Mouse (Mus musculus): Measurements from ENCODE around the gene Dbndd2. TPM values are rescaled to one million over a fixed set of nuclear protein-coding genes. Genes with fewer than 3 reads are reported as not detected.
A peak's percentile ranks its signal among the peaks of the same experiment; 100 is the strongest.

Gene Dbndd2
- total RNA-seq, 1 experiment from 2014 or later = 1.3 TPM

GRCm38 (mm10) chr2:164519171-164519526 lies 33.2 kb downstream of the Dbndd2 start:
- ATAC-seq (ENCODE audit: extremely low read depth, insufficient number of reproducible peaks, low FRiP score, poor library complexity, severe bottlenecking) = no peak

- peak; percentile 78 for ATAC-seq (ENCODE audit: extremely low read depth, insufficient number of reproducible peaks, low FRiP score, poor library complexity, severe bottlenecking)
Measured at GRCm38 (mm10) chr2:164520782-164521181, 34.9 kb downstream of the Dbndd2 start.

- peak; percentile 77 for ATAC-seq (ENCODE audit: extremely low read depth, insufficient number of reproducible peaks, low FRiP score, poor library complexity, severe bottlenecking)
Measured at GRCm38 (mm10) chr2:164521841-164522240, 35.9 kb downstream of the Dbndd2 start.

DNA sequence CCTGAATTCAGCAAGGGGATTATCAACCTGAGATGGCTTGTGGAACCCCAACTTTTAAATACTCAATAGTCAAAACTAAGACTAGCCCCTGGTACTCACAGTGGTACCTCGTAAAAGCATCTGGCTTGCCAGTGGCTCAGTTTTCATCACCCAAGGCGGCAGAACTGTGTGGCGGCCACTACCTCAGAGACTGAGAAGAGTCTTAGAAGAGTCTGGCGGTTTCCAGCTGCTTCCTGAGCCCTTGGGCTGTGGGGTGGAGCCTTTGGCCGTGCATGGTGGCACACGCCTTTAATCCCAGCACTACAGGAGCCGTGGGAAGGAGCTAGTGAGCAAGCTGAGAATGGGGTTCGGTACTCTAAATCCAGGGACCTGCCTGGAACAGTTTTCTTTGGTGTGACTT lies 36.4 kb downstream of the Dbndd2 start:
- no peak for ATAC-seq (ENCODE audit: extremely low read depth, insufficient number of reproducible peaks, low FRiP score, poor library complexity, severe bottlenecking)

DNA sequence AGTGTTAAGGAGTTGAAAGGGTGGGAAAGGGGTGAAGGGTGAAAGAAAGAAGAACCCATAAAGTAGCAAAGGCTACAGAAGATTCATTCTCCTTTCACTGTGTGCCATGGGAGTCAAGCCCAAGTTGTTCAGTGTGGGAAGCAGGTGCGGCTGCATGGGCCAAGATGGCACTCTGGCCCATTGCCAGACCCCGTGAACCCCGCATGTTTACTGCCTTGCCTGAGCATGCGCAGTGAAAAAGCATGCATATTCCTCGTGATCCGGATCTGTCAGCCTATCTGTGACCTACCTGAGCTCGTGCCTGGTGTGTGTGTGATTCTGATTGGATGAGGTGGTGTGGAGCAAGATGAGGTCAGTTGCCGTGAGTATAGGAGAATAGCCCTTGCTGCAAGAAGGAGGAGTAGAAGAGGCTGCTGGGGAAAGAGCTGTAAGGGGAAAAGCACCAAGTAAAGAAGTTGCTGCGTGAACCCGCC lies 37.4 kb downstream of the Dbndd2 start:
- no peak for ATAC-seq (ENCODE audit: extremely low read depth, insufficient number of reproducible peaks, low FRiP score, poor library complexity, severe bottlenecking)

GRCm38 (mm10) chr2:164528557-164528956 lies 42.7 kb downstream of the Dbndd2 start:
- no peak for ATAC-seq (ENCODE audit: extremely low read depth, insufficient number of reproducible peaks, low FRiP score, poor library complexity, severe bottlenecking)

DNA sequence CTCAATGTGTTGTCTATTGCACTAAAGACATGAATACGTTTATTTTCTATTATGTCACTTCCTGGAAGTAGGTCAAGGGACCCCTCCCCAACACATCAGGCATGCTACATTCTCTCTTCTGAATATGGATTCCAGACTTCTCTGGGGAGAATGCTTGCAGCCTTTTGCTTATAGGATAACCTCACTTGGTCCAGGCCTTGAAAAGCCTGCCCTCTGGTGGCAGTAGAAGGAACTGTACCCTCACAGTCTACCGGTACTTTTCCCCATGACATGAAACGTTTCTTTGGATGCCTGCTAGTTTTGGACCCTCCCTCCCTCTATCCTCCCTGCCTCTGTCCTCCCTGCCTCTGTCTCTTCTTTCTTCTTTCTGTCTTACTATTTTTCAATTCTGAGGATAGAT lies 45.3 kb downstream of the Dbndd2 start:
- peak; percentile 81 for ATAC-seq (ENCODE audit: extremely low read depth, insufficient number of reproducible peaks, low FRiP score, poor library complexity, severe bottlenecking)

DNA sequence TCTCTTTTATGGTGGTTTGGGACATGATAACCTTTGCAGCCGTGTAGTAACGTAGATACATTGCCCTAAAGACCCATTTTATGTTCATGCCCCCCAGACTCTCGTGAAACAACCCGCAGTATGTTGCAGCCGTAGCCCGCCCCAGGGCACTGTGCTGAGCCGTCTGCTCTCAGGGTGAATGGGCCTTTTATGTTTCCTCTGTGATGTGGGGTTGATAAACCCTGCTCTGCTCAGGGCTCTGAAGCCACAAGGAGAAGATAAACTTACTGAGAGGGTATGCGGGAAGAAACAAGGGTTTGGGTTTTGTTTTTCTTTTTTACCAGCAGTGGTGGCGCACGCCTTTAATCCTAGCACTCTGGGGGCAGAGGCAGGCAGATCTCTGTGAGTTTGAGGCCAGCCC lies 48.4 kb downstream of the Dbndd2 start:
- ATAC-seq (ENCODE audit: extremely low read depth, insufficient number of reproducible peaks, low FRiP score, poor library complexity, severe bottlenecking) = no peak; the same call in 1 of the 2 replicates

GRCm38 (mm10) chr2:164537003-164537402 lies 51.1 kb downstream of the Dbndd2 start:
- no peak for ATAC-seq (ENCODE audit: extremely low read depth, insufficient number of reproducible peaks, low FRiP score, poor library complexity, severe bottlenecking)

GRCm38 (mm10) chr2:164540652-164541427 lies 54.9 kb downstream of the Dbndd2 start:
- no peak for ATAC-seq (ENCODE audit: extremely low read depth, insufficient number of reproducible peaks, low FRiP score, poor library complexity, severe bottlenecking)

- no peak for ATAC-seq (ENCODE audit: extremely low read depth, insufficient number of reproducible peaks, low FRiP score, poor library complexity, severe bottlenecking)
Measured at GRCm38 (mm10) chr2:164542132-164542531, 56.2 kb downstream of the Dbndd2 start.

GRCm38 (mm10) chr2:164542598-164542997 lies 56.7 kb downstream of the Dbndd2 start:
- ATAC-seq (ENCODE audit: extremely low read depth, insufficient number of reproducible peaks, low FRiP score, poor library complexity, severe bottlenecking) = no peak

Other genes with a start within 250 kb of the Dbndd2 start
- gene Svs2, start 247.6 kb upstream of the Dbndd2 start, total RNA-seq (2017) = not detected in 2 replicates
- gene Svs3b, start 229.5 kb upstream of the Dbndd2 start, total RNA-seq (2017) = not detected in 2 replicates
- gene Svs4, start 207.6 kb upstream of the Dbndd2 start, total RNA-seq (2017) = not detected in 2 replicates
- gene Svs3a, start 196.8 kb upstream of the Dbndd2 start, total RNA-seq (2017) = not detected in 2 replicates
- gene Svs6, start 169.4 kb upstream of the Dbndd2 start, total RNA-seq (2017) = not detected in 2 replicates
- not detected in 2 replicates for gene Svs5, start 153.4 kb upstream of the Dbndd2 start, total RNA-seq (2017)
- 327 and 410 TPM in 2 replicates for gene Slpi, start 97.0 kb upstream of the Dbndd2 start, total RNA-seq (2017)
- 0.37 and 0.47 TPM in 2 replicates for gene Rbpjl, start 83.0 kb upstream of the Dbndd2 start, total RNA-seq (2017)
- 0.12 TPM in 1 of 2 replicates, not detected in the other for gene Matn4, start 80.9 kb upstream of the Dbndd2 start, total RNA-seq (2017)
- 61.3 and 73.7 TPM in 2 replicates for gene Sdc4, start 42.2 kb upstream of the Dbndd2 start, total RNA-seq (2017)
- 26.4 and 33.5 TPM in 2 replicates for gene Sys1, start 29.1 kb upstream of the Dbndd2 start, total RNA-seq (2017)
- gene Gm20458, start 25.1 kb upstream of the Dbndd2 start, total RNA-seq (2017) = not detected in 2 replicates
- not detected in 2 replicates for gene Trp53tg5, start 12.4 kb upstream of the Dbndd2 start, total RNA-seq (2017)
- 26.2 and 29.7 TPM in 2 replicates for gene Pigt, start 11.4 kb downstream of the Dbndd2 start, total RNA-seq (2017)
- not detected in 2 replicates for gene Wfdc2, start 76.3 kb downstream of the Dbndd2 start, total RNA-seq (2017)
- gene Spint3, start 87.4 kb downstream of the Dbndd2 start, total RNA-seq (2017) = not detected in 2 replicates
- gene Wfdc6a, start 99.3 kb downstream of the Dbndd2 start, total RNA-seq (2017) = not detected in 2 replicates
- not detected in 2 replicates for gene Eppin, start 107.5 kb downstream of the Dbndd2 start, total RNA-seq (2017)
- not detected in 2 replicates for gene Wfdc6b, start 127.4 kb downstream of the Dbndd2 start, total RNA-seq (2017)
- gene Wfdc8, start 127.5 kb downstream of the Dbndd2 start, total RNA-seq (2017) = not detected in 2 replicates
- gene Wfdc16, start 152.7 kb downstream of the Dbndd2 start, total RNA-seq (2017) = not detected in 2 replicates
- gene Wfdc10, start 169.9 kb downstream of the Dbndd2 start, total RNA-seq (2017) = not detected in 2 replicates
- gene Wfdc9, start 170.5 kb downstream of the Dbndd2 start, total RNA-seq (2017) = not detected in 2 replicates
- gene Wfdc11, start 188.0 kb downstream of the Dbndd2 start, total RNA-seq (2017) = not detected in 2 replicates
- not detected in 2 replicates for gene Wfdc13, start 199.0 kb downstream of the Dbndd2 start, total RNA-seq (2017)
- gene Spint4, start 212.4 kb downstream of the Dbndd2 start, total RNA-seq (2017) = not detected in 2 replicates
- not detected in 2 replicates for gene Spint5, start 229.2 kb downstream of the Dbndd2 start, total RNA-seq (2017)